Mouse (Mus musculus) layer of hippocampus, postnatal 36 days (tissue): ENCODE data around the gene Gm21891. TPM values are rescaled to one million over a fixed set of nuclear protein-coding genes. Genes with fewer than 3 reads are reported as not detected.
"Not testable (repeated sequence)": the region's sequence is repeated elsewhere in the genome, so short reads cannot be mapped to it uniquely, and the experiment has no call there.

Source experiments
- DNase-seq, 2 experiments: peaks; one replicate each; pipeline ENCODE4 v3.0.0; 2022
- total RNA-seq, 2 experiments: library from RNA; stranded (reverse); gene quantifications; 2 replicates each; pipeline ENCODE4 v1.2.3; 2021

Gene Gm21891
- total RNA-seq, result not detected

GRCm38 (mm10) chrY:13133392-13133791 lies at the start of gene Gm21891:
Gene Gm21891 (minus strand): TSS chrY:13133492.
- not testable (repeated sequence) for DNase-seq

GRCm38 (mm10) chrY:13161668-13162067 lies 28.4 kb upstream of the Gm21891 start, which contains the start of gene Gm21425:
Gene Gm21425 (plus strand): TSS chrY:13161968.
- DNase-seq, result not testable (repeated sequence)

Other genes with a start within 250 kb of the Gm21891 start
- gene Gm20807, start 90.6 kb downstream of the Gm21891 start, total RNA-seq, result not detected
- gene Gm21425, start 28.5 kb upstream of the Gm21891 start, total RNA-seq, result not detected
- not detected for gene Gm21828, start 90.4 kb upstream of the Gm21891 start, total RNA-seq
- not detected for gene Gm21440, start 118.9 kb upstream of the Gm21891 start, total RNA-seq
- gene Gm21454, start 119.0 kb upstream of the Gm21891 start, total RNA-seq, result not detected
- not detected for gene Gm21725, start 215.6 kb upstream of the Gm21891 start, total RNA-seq